Mouse (Mus musculus) bone marrow, adult 2 months (tissue): ENCODE data around the gene Wfdc18.

Experiments
- CTCF ChIP-seq: fragments of 200-500 bp; IDR thresholded peaks from 2 replicates; pipeline ENCODE4 v1.5.1; 2011; ENCODE audit warnings: low read length, control low read depth; ENCODE audit not compliant: control insufficient read depth, insufficient read depth
- POLR2A ChIP-seq: fragments of 200-500 bp; IDR thresholded peaks from 2 replicates; pipeline ENCODE4 v1.6.1; 2011; ENCODE audit warnings: low read depth, mild to moderate bottlenecking, control low read depth, low read length, borderline replicate concordance; ENCODE audit not compliant: control insufficient read depth

DNA sequence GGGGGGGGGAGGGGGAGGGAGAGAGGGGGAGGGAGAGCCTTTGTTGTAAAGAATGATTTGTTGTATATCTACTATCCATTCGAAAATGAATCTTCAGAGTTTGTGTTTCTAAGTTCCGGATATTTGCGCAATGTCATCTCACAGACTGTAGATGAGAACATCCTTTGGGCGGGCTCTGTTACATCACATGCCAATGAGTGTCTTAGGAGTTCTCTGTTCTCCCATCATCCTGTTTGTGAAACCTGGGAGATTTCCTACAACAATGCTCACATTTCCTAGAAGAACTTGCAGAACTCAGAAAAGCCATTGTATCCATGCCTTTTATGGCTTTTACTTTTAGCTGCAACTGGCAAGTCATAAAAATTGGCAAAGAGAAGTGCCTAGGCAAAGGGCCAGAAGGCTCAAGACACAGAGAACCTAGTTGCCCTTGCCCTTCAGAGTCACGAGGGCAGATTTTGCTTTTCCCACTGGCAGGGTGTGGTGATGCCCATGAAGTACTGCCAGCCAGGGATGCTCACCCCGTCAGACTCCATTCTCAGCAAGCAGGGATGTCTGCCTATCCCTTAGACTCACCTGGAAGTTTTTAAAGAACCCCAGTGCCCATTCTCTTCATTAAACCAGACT lies 8.3 kb downstream of the Wfdc18 start:
- TF ChIP-seq CTCF (no peak), POLR2A (no peak)
